Mouse (Mus musculus) left cerebral cortex, adult 11 months (tissue): ENCODE results near the gene Ufsp2.

Experiments
- DNase-seq: peaks from one replicate; pipeline ENCODE4 v3.0.0; 2022; ENCODE audit warnings: low spot score

Gene Ufsp2

DNA sequence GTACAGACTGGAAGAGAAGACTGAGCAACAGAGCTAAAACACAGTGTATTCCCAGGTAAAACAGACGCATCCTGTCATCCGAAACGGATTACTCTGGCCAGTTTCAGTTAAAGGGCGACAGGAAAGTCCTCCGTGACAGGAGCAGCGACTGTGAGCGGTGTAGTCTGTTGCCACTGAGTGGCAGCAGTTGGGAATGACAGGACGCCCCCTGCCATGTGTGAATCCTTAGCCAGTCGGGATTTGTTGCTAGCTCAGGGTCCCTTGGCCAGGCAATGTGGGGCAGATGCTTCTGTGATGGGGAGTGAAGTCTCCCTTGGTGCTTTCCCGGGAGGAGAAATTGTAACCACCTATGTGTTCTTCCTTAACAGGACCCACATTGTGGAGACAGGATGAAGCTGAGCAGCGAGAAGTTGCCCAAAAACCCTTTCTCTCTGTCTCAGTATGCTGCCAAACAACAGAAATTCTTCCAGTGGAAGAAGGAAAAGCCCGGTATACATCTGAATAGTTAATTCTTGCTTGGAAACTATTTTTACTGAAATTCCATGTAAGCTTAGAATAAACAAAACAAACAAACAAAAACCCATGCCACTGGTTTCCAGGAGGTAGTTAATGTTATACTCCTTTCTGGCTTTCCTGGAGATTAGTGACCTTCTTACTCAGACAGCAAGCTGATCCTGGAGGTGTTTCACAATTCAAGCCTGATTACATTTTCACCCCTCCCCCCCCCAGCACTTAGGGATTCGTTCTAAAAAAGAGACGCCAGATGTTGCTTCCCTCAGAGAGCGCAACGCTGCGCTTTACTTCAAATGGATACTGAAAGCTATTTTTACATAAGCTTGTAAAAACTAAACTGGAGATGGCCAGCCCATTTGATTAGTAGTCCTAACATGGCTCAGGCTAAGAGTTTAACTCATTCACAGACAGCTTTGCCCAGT is 35.7 kb downstream of the Ufsp2 start:
- DNase-seq = no peak

GRCm38 (mm10) chr8:46022203-46022602 is 46.9 kb downstream of the Ufsp2 start:
- no peak for DNase-seq

GRCm38 (mm10) chr8:46022758-46023157 is 47.4 kb downstream of the Ufsp2 start:
- no peak for DNase-seq

DNA sequence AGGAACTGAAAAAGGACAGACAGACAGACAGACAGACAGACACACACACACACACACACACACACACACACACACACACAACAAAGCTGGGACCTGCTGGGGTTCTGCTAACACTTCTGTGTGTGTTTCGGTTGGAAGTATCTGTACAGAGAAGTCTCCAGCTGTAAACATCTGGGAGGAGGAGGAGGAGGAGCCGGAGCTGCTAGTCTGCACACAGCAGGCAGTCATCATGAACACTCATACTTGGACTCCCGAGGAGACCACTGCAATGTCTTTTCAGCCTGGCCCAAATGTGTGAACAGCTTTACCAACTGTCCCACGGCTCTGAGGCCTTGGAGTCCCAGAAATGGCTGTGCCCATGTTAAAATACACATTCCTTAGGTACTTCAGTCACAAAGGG is 49.1 kb downstream of the Ufsp2 start:
- DNase-seq = no peak

- DNase-seq = no peak
Measured at GRCm38 (mm10) chr8:46036217-46036616, 60.9 kb downstream of the Ufsp2 start.

GRCm38 (mm10) chr8:46039666-46040065 is 64.3 kb downstream of the Ufsp2 start:
- no peak for DNase-seq

- DNase-seq = no peak
Measured at GRCm38 (mm10) chr8:46040260-46040659, 64.9 kb downstream of the Ufsp2 start.
